Mouse (Mus musculus) thymus, postnatal 4 days (tissue): Measurements from ENCODE around the gene Tbrg4.
A peak's percentile ranks its signal among the peaks of the same experiment; 100 is the strongest.

ENCODE experiments used
- DNase-seq: peaks from one replicate; pipeline ENCODE4 v3.0.0; 2021

Gene Tbrg4

DNA sequence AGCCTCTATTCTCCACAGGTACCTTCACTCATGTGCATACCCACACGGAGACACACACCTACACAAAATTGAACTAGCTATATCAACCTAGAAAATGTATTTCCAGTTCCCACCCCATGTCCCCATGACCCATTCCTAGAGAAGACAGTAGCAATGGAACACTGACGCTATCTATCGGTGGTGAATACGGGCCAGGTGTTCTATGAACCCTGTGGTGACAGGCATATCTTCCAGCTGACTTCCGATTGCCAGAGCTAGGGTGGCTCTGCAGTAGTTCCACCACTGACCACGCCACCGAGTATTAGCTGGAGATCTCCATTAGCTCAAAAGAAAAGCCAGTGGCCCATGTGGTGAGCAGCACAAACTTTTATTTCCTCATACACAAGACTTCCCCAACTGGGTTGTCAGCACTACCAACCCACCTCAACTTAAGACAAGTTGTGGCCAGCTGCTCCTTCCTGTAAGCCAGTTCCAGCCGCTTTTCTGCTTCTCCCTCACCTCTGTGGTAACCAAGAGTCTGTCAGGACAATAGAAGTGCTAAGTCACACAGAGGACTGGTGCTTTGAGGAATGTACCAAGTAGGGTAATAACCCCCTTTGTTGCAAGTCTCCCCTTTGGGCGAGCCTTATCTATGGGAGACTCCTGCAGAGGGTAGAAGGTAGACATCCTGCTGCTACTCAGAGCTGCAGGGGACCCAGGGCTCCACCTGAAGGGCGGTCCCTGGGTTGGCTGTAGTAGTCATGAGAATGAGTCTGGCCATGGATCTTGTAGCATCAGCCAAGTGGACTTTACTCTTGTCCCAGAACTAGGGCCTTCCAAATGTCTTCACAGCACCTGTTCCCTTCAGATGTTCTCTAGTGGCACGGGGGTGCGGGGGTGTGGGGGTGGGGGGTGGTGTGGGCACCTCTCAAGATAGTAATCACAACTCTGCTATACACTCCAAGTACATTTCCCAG lies 10.3 kb downstream of the Tbrg4 start:
- DNase-seq: no peak

DNA sequence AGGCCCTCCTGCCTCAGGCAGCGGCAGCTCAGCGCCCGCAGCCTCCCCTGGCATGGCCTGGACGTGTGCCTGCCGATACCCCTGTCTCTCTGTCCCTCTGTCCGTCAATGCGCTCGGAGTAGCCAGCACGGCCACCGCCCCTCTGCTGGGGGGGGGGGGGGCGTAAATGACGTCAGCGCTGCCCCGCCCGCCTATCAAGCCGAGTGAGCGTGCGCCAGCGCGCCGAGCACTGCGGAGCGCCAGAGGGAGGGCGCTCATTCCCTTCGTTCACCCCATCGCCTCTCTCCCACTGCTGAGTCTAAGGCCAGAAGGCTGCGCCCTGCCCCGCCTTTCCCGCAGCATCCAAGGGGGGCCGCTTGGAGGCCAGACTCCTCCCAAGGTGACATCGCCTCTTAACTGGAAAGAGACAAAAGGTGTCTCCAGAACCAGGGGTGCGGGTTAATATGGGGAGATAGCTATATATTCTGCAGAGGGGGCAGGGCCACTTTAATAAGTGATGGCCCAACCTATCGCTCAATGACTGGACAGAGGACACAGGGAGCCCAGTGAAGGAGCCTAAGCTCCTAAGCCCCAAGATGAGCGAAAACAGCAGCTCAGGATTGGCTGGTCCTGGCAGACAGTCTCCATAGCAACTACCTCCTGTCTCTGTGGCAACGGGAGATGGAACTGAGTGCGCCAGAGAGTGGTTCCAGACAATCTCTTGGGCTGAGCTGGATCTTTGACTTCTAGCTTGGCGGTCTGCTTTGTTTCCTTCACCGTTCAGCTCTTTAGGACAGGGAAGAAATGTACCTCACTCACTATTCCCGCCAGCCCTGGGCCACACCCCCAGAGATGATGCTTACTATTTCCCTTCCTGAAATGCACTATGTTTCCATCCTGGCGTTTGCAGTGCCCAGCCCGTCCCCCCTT lies 20.1 kb downstream of the Tbrg4 start, which contains the start of gene Nacad:
Gene Nacad (minus strand): TSS at position 563 of the 909 bp plus-strand sequence.
- no peak for DNase-seq

GRCm38 (mm10) chr11:6605021-6605481 lies 20.8 kb downstream of the Tbrg4 start:
- DNase-seq: no peak

DNA sequence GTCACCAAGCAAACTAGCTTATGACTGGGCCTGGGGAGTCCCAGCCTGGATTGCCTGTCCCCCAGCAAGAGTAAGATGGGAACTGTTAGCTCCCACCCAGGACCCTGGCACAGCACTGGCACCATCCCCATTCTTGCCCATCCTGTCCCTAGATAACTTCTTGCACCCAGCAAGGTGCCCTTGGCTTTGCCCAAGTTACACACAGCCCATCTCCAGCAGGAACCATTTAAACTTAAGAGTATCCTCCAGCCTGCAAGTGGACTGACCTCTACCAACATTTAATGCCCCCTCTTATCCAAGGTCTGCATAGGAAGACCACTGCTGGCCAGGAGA lies 21.3 kb downstream of the Tbrg4 start:
- no peak for DNase-seq

DNA sequence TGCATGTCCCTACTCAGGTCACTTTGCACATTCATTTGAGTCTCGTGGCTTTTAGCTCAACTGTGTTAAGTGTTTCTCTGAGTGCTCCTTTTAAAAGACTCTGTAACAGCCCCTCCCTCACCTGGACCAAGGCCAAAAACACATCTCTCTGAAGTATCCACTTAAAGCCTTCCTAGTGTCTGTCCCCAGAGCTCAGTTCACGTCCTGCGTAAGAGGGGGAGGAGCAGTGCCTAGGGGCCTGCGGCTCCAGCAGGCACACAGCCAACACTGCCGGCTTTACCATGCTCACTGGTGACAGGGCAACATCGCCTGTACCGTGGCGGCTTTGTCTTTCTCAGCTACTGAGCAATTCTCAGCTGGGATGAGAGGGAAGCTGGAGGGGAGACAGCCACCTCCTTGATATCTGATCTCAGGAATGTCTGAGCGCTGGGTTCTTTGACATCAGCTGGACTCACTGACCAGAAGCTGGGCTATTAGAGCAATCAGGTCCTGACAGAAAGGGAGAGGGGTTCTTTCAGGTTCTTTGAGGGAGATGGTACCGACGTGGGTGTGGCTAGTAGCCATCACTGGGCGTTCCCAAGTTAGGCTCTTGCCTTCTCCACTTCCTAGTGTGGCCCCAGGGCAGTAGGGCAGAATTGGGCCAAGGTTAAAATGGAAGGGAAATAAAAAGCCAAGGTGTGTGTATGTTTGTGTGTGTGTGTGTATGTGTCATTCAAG lies 21.8 kb downstream of the Tbrg4 start:
- DNase-seq: peak; percentile 27

DNA sequence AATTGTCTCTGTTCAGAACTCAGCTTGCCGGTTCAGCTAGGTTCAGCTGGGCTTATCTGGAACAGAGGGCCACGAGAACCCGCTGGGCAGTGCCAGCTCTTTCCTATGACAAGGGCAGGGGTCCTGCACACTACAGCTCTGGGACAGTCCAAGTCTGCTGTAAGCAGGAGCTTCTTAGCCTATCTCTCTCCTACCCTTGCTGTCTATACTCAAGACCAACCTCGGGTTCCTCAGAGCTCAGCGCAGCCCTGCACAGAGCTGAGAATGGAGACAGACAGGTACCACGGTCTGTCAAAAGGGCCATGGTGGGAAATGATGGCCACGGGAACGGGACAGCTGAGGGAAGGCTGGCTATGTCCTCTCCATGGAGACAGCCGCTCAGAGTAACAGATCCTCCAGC lies 22.6 kb downstream of the Tbrg4 start:
- no peak for DNase-seq

DNA sequence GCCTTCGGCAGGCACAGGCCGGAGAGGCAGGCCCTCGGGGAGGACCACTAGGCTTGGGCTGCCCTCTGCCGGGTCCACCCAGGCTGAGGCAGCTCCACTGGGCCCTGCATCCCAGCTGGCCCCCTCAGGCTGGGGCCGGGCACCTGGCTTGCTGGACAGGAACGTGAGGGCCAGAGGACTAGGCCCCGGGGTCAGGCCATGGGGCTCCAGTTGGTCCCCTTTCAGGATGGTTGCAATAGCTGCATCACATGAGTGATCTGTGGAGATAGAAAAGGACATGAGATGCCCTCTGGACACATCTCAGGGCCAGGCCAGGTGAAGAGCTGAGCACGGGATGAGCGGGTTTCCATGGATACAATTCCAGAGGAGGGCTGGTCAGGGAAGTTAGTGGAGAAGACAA lies 23.2 kb downstream of the Tbrg4 start:
- DNase-seq: no peak

DNA sequence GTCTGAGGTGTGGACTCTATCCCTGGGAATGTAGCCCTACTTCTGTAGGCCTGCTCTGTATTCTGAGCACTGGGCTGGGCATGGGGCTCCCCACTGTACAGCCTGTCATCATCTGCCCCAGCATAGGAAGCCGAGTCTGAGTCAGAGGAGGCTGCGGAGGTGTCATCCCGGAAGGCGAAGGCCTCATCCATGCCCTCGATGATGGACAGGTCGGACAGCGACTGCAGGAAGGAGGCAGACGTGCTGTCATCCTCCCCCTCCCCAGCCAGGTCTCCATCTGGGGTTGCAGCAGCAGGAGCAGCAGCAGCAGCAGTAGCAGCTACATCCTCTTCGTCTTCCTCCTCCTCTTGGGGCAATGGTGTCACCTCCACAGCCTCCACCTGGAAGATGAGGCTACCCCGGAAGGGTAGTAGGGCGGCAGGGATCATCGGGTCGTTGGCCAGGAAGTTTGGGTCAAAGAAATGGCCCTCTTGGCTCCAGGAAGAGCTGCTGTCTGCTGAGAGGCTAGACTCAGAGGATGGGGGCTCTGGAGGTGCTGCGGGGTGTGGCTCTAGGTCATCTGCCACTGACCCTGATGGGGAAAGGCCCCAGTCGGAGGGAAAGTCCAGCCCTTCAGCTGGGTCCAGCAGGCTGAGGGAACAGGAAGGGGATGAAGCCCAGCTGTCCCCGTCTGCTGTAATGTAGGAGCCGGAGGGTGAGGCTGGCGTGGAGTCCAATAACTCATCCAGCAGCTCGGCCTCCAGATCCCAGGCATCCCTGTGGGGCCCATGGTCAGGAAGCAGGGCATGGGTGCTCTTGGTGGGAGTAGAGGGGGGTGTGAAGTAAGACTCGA lies 24.0 kb downstream of the Tbrg4 start:
- DNase-seq: peak; percentile 19

- no peak for DNase-seq
Observed at GRCm38 (mm10) chr11:6600284-6600944, 25.5 kb downstream of the Tbrg4 start.

DNA sequence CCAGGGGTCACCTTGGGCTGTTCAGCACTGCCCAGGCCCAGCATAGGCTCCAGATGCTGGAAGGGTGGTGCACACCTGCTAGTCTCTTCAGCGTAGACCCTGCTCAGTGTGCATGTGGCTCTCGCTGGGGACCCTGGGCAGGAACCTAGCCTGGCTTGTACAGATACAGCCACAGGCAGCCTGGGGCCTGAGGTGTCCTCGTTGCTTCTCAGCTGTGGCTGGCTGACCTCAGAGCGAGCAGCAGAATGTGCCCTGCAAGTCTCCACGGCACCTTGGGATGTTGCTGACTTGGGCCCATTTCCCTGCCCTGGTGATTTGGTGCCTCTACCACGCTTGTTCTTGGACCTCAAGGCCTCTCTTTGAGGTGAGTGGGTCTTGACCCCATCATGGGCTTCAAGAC lies 26.0 kb downstream of the Tbrg4 start:
- DNase-seq: peak; percentile 20

DNA sequence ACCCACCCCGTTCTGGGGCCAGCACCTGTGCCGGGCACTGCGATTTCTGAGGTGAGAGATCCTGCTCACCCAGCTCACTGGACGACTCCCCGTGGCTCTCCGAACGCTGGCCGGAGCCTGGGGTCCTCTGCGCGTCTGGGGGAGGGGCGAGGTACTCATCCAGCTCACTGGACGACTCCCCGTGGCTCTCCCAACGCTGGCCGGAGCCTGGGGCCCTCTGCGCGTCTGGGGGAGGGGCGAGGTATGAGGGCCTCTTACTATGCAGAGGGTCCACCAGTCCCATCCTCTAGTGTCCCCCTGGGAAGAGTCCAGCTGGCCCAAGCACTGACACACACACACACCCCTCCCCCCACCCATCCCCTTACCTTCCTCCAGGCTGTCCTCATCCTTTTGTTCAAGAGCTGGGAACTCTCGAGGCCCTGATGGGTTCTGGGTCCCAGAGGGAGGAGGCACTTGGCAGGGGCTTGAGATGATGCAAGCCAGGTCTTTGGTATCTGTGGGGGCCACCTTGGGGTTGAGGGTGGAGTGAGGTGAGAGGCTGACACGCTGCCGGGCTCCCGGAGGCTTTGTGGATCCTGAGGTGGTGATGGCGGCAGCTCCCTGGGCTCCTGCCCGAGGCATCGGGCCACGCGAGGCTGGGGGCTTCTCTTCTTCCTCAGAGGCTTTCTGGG lies 26.7 kb downstream of the Tbrg4 start:
- DNase-seq: peak; percentile 32

DNA sequence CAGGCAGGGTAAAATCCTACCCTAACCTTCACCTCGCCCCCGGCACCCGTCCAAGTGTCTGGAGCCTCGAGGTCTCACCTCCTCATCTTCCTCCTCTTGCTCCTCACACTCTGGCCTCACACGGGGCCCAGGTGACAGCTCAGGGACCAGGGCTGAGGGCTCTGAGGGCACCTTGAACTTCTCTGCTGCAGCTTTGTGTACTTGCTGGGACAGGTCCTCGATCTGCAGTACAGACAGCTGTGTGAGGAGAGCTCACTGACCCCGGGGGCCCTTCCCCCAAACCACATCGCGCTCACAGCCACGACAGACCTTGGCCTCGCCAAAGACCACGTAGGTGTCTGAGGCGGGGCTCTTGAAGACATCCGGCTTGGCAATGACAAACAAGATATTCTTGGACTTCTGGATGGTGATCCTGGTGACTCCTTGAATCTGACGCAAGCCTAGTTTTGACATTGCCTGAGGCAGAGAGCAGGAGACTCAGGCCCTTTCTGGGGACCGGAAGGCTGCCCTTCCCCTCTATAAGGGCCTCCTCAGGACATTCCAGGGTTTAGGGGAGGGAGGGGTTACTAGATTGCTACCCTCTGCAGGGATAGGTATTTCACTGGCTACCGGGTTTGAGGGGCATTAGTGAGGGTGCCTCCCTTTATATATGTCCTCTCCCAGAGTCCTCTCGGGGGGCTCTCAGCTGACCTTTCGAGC lies 27.5 kb downstream of the Tbrg4 start:
- no peak for DNase-seq

DNA sequence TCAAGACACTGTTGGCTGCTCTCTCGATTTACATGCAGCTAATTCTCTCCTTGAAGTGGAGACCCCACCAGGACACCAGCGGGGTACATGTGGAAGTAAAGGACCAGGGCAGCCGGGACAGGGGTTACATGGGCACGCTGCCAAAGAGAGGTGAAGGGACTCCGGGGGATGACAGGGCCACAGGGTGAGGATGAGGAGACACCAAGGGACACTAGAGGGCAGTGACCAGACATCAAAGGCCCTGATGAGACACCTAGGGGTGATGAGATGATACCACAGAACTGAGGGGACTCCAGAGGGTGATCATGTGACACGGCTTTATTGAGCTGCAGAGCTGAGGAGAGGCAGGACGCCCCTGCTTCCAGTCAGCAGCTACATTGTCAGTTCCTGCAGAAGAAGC lies 28.3 kb downstream of the Tbrg4 start:
- no peak for DNase-seq

- DNase-seq: no peak
Observed at GRCm38 (mm10) chr11:6596616-6597015, 29.3 kb downstream of the Tbrg4 start.

GRCm38 (mm10) chr11:6596205-6596604 lies 29.7 kb downstream of the Tbrg4 start:
- DNase-seq: no peak

DNA sequence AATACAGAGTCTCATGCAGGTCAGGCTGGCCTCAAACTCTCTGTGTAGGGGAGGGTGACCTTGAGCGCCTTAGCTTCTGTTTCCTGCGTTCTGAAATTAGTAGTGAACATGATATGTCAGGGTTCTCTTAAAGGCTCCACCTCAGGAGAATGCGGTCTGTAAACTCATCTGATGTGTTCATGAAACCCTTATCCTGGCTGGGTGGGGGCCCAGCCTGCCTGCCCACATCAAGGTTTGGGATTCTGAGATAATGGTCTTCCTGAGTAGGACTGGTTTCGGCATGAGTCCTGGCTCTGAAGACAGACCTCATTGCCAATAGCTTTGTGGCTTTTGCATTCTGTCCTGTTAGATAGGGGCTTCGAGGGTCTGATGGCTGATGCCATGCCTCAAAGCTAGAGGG lies 30.5 kb downstream of the Tbrg4 start:
- no peak for DNase-seq

GRCm38 (mm10) chr11:6594845-6595244 lies 31.0 kb downstream of the Tbrg4 start:
- no peak for DNase-seq

DNA sequence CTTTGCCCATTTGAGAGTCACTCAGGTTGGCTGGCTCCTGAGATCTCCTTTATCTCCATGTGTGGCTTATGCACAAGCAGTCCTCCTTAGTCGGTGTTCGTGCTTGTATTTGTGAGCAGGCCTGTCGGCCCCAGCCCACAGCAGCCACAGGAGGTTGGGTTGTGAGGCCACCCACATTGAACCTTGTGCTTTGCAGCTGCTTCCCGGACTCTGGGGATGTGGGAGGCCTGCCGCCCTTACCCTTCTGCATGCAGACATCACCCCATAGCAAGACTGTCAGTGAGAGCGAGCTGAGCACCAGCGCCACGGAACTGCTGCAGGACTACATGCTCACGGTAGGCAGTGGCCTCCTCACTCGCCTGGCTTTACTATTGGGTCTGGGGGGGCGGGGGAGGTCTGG lies 32.5 kb downstream of the Tbrg4 start:
- no peak for DNase-seq

DNA sequence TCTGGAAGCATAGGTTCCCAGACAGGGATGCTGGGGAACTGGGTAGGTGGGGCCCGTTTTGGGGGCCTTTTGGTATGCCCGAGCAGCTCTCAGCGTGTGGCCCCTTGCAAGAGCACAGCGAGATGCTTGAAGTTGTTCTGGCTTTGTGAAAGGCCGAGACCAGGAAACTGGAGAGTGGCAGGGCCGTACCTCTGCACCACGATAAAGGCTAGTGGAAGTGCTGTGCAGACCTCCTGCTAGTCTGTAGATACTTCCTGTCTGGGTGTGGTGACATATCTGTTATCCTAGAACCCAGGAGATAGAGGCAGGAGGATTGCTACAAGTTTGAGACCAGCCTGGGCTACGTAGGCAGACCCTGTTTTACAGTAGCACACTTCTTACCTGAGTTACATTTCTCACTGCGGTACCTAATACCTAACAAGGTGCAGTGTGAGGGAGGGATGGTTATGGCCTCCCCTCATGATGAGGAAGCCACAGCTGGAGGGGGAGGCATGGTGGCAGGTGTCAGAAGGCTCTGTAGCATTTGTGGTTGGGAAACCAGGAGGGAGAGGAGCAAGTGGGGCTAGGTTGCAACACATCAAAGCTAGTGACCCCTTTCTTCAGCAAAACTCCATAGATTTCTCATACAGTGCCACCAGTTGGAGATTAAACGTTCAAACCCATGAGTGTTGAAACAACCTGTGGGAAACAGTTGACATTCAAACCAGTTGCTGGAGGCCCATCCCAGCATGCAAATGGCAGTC lies 34.8 kb downstream of the Tbrg4 start:
- no peak for DNase-seq

DNA sequence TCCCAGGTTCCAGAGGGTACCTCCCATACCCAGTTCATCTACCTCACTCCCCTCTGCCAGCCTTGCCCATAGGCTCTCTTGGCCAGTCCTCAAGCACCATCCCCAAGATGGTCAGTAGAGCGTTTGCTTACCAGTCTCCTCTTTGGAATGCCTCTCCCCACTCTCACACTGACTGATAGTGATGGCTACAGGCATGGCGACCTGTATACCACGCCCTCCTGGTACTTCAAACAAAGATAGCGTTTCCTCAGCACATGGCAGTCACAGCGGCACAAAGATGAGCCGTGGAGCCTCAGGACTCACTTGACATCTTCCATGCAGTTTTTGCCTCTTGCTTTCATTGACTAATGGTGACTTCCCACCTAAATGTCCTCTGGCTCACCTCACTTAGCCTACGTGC lies 36.0 kb downstream of the Tbrg4 start:
- DNase-seq: no peak
